Mouse (Mus musculus): ENCODE measurements around the gene Gnptg. TPM values are rescaled to one million over a fixed set of nuclear protein-coding genes. Genes with fewer than 3 reads are reported as not detected.

Gene Gnptg
- polyA plus RNA-seq, 1 experiment: 22.4 TPM

DNA sequence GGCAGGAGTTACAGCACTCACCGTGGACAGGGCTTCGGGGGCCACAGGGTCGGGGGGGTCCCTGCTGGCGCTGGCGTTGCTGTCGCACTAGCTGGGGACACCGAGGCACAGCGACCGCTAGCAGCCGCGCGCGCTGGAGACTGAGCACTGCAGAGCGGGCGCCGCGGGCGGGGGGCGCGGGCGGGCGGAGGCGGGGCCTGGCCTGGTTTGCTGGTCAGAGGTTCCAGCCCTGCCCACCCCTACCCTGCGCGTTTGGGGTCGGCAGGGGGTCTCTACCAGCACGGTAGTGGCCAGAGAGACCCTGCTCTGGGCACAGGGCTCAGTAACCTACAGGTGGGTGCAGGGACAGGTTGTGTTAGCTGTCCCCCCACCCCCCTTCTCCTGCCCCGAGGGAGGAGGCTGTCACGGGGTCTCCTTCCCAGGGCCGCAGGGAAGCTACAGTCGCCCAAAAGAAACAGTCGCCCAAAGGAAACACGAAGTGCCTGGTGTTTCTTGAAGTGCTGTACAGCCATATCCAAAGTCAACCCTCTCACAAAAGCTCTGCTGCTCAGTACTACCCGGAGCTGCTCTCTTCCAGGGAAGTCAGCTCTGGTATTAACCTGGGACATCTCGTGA, 16.3 kb upstream of the Gnptg start, which contains the start of gene Baiap3:
Gene Baiap3, minus strand, starts transcription at position 225 of the 615 bp plus-strand sequence.
- Histone ChIP-seq H3K27ac (ENCODE audit: insufficient read depth, low read length) (no peak within 1 kb of the TSS), H3K27me3 (ENCODE audit: control insufficient read depth, insufficient read depth, low read length) (peaks cover 12% of the 10 kb centered on the region), H3K36me3 (ENCODE audit: control insufficient read depth, insufficient read depth, low read length) (peaks cover 5% of the 10 kb centered on the region; the same call in 1 of the 2 replicates), H3K4me1 (ENCODE audit: control insufficient read depth, insufficient read depth, insufficient read length) (peaks cover 16% of the 10 kb centered on the region; the same call in 1 of the 2 replicates), H3K4me3 (ENCODE audit: extremely low read depth, insufficient read depth, insufficient read length) (peak within 1 kb of the TSS; percentile 32; the same call in 1 of the 2 replicates)
- 4% methylated on average over 35 of the region's 35 CpGs for whole genome bisulfite sequencing
- no peak for DNase-seq (ENCODE audit: low read depth in 1 of 2, low spot score in 2 of 2)
- no peak for TF ChIP-seq POLR2A (IDR thresholded peaks at IDR 0.05; ENCODE audit: low read depth, low read length)

DNA sequence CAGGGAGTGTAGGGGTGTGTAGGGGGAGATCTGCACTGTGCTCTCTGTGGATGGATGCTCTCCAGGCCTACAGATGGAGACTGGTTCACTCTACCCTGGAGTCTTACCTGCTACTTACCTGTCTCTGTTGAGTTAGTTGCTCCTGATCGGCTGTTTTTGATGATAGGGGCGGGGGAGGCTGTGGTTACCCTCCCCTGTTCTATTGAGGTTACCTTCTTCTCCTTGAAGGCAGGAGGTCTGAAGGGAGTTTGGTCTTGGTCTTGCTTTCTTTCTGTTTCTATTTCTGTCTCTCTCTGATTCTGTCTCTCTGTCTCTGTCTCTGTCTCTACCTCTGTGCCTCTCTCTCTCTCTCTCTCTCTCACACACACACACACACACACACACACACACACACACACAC, 15.2 kb upstream of the Gnptg start:
- Histone ChIP-seq H3K36me3 (ENCODE audit: control insufficient read depth, insufficient read depth, low read length) (peaks cover 3% of the 10 kb centered on the region; the same call in 1 of the 2 replicates), H3K4me3 (ENCODE audit: extremely low read depth, insufficient read depth, insufficient read length) (no peak overlapping the region; the same call in 1 of the 2 replicates), H3K4me1 (ENCODE audit: control insufficient read depth, insufficient read depth, insufficient read length) (peaks cover 16% of the 10 kb centered on the region; the same call in 1 of the 2 replicates), H3K27ac (ENCODE audit: insufficient read depth, low read length) (no peak overlapping the region), H3K27me3 (ENCODE audit: control insufficient read depth, insufficient read depth, low read length) (peaks cover 12% of the 10 kb centered on the region)
- 30% methylated on average over 2 of the region's 2 CpGs for WGBS
- no peak for DNase-seq (ENCODE audit: low read depth in 1 of 2, low spot score in 2 of 2)
- TF ChIP-seq CTCF (IDR thresholded peaks at IDR 0.05; ENCODE audit: extremely low read depth, insufficient read depth, insufficient read length, insufficient replicate concordance) (no peak), POLR2A (IDR thresholded peaks at IDR 0.05; ENCODE audit: low read depth, low read length) (no peak)

DNA sequence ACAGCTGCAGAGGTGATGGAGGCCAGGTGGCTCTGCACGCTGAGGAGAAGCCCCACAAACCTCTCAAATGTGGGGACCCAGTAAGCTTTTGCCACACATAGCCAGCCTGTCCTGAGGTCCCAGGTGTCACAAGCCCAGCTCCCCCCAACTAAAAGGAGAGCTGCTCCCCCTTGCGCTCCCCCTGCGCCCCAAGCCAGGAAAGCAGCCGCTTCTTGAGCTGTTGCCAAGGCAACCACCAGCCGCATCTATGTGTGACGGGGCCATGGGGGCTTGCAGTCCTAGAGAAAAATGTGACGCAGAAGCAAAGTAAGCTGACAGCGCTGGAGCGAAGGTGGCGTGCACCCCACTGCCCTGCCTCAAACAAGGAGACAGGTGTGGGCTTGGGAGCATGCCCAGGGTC, 13.8 kb upstream of the Gnptg start:
- Histone ChIP-seq H3K36me3 (ENCODE audit: control insufficient read depth, insufficient read depth, low read length) (no peaks in the 10 kb centered on the region), H3K27me3 (ENCODE audit: control insufficient read depth, insufficient read depth, low read length) (peaks cover 12% of the 10 kb centered on the region), H3K27ac (ENCODE audit: insufficient read depth, low read length) (no peak overlapping the region), H3K4me1 (ENCODE audit: control insufficient read depth, insufficient read depth, insufficient read length) (peaks cover 16% of the 10 kb centered on the region; the same call in 1 of the 2 replicates), H3K4me3 (ENCODE audit: extremely low read depth, insufficient read depth, insufficient read length) (no peak overlapping the region)
- TF ChIP-seq POLR2A (IDR thresholded peaks at IDR 0.05; ENCODE audit: low read depth, low read length): no peak
- TF ChIP-seq CTCF (IDR thresholded peaks at IDR 0.05; ENCODE audit: extremely low read depth, insufficient read depth, insufficient read length, insufficient replicate concordance): no peak
- DNase-seq (ENCODE audit: low read depth in 1 of 2, low spot score in 2 of 2): no peak
- WGBS: 38% methylated on average over 10 of the region's 10 CpGs

DNA sequence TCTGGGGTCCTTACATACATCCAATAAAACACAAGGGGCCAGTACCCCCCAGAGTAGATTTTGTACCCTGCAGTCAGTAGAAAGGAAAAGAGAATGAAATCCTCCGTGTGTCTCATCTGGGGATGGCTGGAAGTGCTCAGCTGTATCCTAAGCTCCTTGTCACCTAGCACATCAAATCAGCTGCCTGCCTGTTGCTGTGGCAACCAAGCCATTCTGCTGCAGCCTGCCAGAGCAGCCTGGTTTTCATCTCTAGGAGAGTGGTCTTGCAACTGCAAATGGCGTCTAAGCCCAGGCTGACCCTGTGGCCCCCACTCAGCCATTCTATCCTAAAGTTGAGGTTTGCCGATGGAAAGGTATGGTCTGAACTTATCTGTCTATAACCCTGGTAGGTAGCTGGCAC, 12.7 kb upstream of the Gnptg start:
- 74% methylated on average over 3 of the region's 3 CpGs for WGBS
- H3K27me3 ChIP-seq (ENCODE audit: control insufficient read depth, insufficient read depth, low read length): peaks cover 12% of the 10 kb centered on the region
- H3K27ac ChIP-seq (ENCODE audit: insufficient read depth, low read length): no peak overlapping the region
- no peak overlapping the region for H3K4me3 ChIP-seq (ENCODE audit: extremely low read depth, insufficient read depth, insufficient read length)
- DNase-seq (ENCODE audit: low read depth in 1 of 2, low spot score in 2 of 2): no peak
- H3K4me1 ChIP-seq (ENCODE audit: control insufficient read depth, insufficient read depth, insufficient read length): peaks cover 18% of the 10 kb centered on the region; the same call in 1 of the 2 replicates
- TF ChIP-seq CTCF (IDR thresholded peaks at IDR 0.05; ENCODE audit: extremely low read depth, insufficient read depth, insufficient read length, insufficient replicate concordance): no peak
- TF ChIP-seq POLR2A (IDR thresholded peaks at IDR 0.05; ENCODE audit: low read depth, low read length): no peak
- no peaks in the 10 kb centered on the region for H3K36me3 ChIP-seq (ENCODE audit: control insufficient read depth, insufficient read depth, low read length)

DNA sequence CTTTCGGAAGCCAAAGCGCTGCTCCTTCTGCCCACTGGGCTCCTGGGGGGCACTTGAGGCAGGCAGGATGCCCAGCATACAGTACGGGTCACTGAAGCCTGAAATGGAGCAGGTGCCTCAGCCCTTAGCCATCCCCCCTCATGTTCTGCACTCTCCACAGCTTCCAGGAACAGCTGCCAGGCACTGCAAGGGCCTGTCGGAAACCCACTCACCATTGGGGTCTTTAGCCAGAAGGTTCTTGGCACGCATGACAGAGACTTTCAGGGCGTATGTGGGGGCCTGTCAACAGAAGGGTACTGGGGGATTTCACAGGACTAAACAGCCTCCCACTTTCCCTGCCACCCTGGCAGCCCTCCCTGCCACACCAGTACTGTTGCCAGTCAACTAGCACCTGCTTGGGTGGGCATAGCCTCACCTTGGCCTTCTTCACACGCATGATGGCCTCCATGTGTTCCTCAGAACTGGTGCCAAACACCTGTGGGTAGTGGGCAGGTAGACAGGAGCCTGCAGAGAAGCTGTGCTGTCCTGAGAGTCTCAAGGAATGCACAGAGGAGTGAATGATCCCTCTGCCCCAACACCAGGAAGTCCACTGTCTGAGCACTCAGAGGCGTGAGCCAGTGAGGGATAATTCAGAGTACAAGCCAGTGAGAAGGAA, 10.4 kb upstream of the Gnptg start:
- 90% methylated on average over 8 of the region's 8 CpGs for WGBS
- Histone ChIP-seq H3K4me1 (ENCODE audit: control insufficient read depth, insufficient read depth, insufficient read length) (peaks cover 8% of the 10 kb centered on the region; the same call in 1 of the 2 replicates), H3K36me3 (ENCODE audit: control insufficient read depth, insufficient read depth, low read length) (no peaks in the 10 kb centered on the region), H3K4me3 (ENCODE audit: extremely low read depth, insufficient read depth, insufficient read length) (no peak overlapping the region), H3K27ac (ENCODE audit: insufficient read depth, low read length) (no peak overlapping the region), H3K27me3 (ENCODE audit: control insufficient read depth, insufficient read depth, low read length) (0 out of 2 replicates have a peak, but pooled peaks cover 2% of the 10 kb centered on the region)
- DNase-seq (ENCODE audit: low read depth in 1 of 2, low spot score in 2 of 2): no peak
- TF ChIP-seq POLR2A (IDR thresholded peaks at IDR 0.05; ENCODE audit: low read depth, low read length) (no peak), CTCF (IDR thresholded peaks at IDR 0.05; ENCODE audit: extremely low read depth, insufficient read depth, insufficient read length, insufficient replicate concordance) (no peak)

DNA sequence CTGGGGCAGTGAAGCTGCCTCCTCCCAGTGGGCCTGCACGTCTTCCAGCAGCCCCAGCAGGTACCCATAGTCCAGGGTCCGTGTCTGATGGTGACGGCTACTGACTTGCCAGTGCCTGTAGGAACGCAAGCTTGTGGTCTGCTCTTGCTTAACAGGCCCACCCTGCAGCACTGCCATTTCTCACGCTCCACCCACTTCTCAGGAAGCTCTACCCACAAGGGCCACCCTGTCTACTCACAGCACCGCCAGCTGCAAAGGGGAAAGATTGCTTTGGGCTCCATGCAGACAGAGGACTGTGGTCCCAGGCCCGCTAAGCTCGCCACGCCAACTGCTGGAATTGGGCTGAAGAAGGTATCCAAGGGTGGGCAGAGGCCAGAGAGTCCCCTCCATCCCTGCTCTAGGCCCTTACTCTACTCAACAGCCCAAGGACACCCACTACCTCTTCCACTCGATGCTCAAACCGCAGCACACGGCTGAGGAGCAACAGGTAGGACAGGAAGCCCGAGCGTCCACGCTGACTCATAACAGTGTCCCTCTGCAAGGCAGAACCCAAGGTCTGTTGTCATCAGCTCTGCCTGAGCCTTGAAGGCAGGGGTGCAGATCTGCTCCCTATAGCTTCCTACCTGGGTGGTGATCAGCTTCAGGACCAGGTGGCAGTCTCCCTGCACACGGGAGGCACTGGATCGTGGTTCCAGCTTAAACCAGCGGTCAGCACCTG, 8.3 kb upstream of the Gnptg start:
- peaks cover 7% of the 10 kb centered on the region for H3K36me3 ChIP-seq (ENCODE audit: control insufficient read depth, insufficient read depth, low read length)
- no peak for TF ChIP-seq CTCF (IDR thresholded peaks at IDR 0.05; ENCODE audit: extremely low read depth, insufficient read depth, insufficient read length, insufficient replicate concordance)
- TF ChIP-seq POLR2A (IDR thresholded peaks at IDR 0.05; ENCODE audit: low read depth, low read length): no peak
- peak overlapping the region; percentile 55 for H3K27ac ChIP-seq (ENCODE audit: insufficient read depth, low read length)
- H3K27me3 ChIP-seq (ENCODE audit: control insufficient read depth, insufficient read depth, low read length): no peaks in the 10 kb centered on the region
- 14% methylated on average over 18 of the region's 18 CpGs for WGBS
- no peak for DNase-seq (ENCODE audit: low read depth in 1 of 2, low spot score in 2 of 2)
- H3K4me3 ChIP-seq (ENCODE audit: extremely low read depth, insufficient read depth, insufficient read length): peak overlapping the region; percentile 31
- peaks cover 5% of the 10 kb centered on the region; the same call in 1 of the 2 replicates for H3K4me1 ChIP-seq (ENCODE audit: control insufficient read depth, insufficient read depth, insufficient read length)
